Mouse (Mus musculus) lung, postnatal 0 days (tissue): ENCODE data around the gene Rnf144b.

Experiments used
- CTCF ChIP-seq: IDR thresholded peaks from 2 replicates; pipeline ENCODE4 v1.5.1; 2016; ENCODE audit warnings: antibody characterized with exemption, mild to moderate bottlenecking
- EP300 ChIP-seq: IDR thresholded peaks from 2 replicates; pipeline ENCODE4 v1.6.1; 2016; ENCODE audit warnings: antibody characterized with exemption, mild to moderate bottlenecking, control low read depth

DNA sequence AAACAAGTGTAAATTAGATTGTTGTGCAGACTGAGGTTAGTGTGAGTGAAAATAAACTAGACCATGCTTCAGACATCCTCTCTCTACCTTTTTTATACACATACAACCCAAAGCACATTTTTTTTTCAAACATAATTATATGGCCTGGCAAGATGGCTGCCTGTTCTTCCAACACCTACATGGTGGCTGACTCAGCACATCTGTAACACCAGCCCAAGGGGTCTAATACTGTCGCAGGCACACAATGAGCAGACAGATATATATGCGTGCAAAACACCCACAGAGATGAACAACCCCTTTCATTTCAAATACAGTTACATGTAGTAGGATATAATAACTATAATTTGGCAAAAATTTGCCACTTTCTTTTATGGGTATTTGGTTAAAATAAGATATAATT is 21.9 kb upstream of the Rnf144b start:
- TF ChIP-seq CTCF, result no peak
- no peak for TF ChIP-seq EP300
